Mouse (Mus musculus): ENCODE results near the gene Olfr655.
A peak's percentile ranks its signal among the peaks of the same experiment; 100 is the strongest.

Olfr655 gene

DNA sequence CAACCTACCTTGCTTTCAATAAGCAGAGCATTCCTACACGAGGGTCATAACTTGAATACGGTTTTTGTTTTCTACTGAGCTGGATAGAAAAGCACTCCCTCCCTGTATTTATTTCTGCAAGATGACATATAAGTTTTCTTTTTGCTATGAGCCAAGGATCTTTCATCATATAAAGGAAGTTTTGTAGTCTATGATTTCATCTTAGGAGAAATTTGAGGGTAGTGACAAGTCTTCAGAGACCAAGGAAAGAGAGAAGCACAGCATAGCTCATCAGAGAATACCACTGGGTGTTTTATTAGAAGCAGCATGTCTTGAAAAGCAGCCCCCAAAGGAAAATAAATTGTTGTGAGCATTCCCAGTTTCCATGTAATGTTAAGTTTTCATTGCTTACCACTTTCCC is at the start of gene Olfr655:
Gene Olfr655 (minus strand): TSS at position 101 of the 400 bp plus-strand sequence.
- no peak for DNase-seq

DNA sequence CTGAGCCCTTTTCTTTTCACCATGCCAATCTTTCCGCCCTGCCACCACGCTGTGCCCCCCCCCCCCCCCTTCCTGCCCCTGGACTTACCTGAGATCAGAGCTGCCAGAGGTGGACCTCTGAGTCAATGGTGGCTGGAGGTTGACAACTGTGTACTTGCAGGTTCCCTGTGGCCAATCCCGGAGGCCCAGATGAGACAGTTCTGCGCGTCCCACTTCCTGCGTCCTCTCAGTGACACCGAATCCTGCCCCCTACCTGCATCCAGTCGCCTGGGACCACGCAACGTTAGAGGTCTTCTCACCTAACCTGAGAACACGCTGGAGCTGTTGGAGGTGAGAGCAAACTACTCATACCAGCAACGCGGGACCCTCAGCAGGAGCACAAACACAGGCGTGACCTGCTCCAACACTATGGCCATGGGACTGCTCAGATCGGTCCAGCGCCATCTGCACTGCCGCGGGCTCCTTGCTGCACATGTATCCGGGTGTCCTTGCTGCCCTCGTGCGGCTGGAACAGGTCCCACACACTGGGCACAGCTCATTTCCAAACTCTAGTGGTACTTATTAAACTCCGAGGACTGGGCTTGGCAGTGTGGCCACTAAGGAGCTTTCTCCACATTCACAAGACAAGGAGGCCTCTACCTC is 45.4 kb upstream of the Olfr655 start, which contains the start of gene Olfr658:
Gene Olfr658 (minus strand): TSS at position 465 of the 642 bp plus-strand sequence.
- peak; percentile 73 for DNase-seq

DNA sequence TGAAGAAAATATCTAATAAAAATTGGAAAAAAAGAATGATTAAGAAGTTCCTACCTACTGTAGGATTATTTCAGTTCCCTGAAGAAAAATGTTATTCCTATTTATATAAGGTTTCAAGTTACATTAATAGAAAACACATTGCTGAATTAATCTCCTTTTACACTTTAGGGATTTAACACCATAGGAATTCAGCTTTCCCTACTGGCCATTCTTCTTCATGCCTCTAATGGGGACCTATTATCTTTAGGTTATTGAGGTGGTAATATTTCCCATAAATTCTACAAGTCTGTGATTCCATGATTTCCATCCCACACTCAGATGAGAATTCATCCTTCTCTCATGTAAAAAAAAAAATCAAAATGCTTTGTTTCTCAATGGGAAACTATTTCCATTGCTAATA is 22.9 kb upstream of the Olfr655 start, which contains the start of gene Olfr657:
Gene Olfr657 (plus strand): TSS at position 301 of the 400 bp plus-strand sequence.
- DNase-seq, result no peak

DNA sequence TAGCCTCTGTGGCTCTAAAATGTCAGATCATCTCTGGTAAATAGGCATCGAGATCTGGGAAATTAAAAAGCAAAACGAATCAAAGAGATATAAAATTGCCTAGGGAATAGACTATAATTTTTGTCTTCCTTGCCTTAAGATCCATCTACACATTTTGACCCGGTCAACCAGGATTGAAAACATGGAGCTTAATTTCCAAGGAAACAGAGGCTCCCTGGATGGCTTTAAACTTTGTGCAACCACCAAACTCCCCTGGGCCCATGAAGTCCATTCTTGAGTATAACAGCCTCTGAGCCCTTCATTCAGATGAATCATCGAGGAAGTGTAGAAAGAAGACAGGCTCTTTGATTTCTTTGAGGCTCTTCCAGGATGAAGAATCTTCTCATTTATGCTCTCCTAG is 12.1 kb upstream of the Olfr655 start, which contains the start of gene Olfr656:
Gene Olfr656 (plus strand): TSS at position 301 of the 400 bp plus-strand sequence.
- no peak for DNase-seq

DNA sequence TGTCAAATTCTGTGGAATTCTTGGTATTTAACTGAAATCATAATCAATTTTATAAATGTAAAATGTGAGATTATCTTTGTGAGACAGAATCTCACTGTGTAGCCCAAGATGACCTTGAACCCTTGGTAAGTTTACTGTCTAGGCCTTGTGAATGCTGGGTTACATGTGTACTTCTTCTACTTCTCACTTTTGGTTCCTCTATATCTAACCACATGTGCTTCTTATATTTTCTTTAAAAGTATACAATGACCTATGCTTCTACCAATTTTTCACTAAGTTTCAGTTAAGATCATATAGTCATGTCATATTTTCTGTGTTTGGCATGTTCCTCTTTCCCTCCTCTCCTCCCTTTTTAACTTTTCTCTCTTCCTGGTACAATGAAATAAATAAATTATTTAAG is 3.1 kb upstream of the Olfr655 start:
- no peak for DNase-seq

DNA sequence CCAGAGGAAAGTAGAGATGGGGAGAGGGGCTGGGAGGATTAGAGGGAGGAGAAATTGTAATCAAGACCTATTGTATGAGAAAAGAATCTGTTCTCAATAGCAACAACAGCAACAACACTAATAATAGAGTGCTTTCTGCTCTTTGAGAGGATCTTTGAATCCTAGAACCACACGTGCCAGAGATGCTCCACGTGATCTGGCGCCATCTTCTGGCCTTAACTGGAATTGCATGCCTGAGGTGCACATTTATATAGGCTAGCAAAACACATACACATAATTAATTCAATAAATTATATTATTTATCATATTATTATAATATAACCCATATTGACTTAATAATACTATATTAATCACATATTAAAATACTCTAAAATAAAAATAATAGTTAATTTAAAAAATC is 1.6 kb upstream of the Olfr655 start:
- peak; percentile 34 for DNase-seq

DNA sequence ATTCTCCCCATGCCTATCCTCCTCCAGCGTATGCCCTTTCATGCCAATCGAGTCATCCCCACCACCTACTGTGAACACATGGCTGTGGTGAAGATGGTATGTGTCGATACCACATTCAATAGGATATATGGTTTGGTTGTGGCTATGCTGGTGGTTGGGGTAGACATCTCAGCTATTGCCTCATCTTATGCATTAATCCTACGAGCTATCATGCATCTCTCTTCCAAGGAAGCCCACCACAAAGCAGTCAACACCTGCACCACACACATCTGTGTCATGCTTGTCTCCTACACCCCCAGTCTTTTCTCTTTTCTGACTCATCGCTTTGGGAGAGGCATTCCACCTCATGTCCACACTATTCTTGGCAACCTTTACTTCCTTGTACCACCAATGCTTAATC is 13.3 kb downstream of the Olfr655 start:
- DNase-seq, result no peak

DNA sequence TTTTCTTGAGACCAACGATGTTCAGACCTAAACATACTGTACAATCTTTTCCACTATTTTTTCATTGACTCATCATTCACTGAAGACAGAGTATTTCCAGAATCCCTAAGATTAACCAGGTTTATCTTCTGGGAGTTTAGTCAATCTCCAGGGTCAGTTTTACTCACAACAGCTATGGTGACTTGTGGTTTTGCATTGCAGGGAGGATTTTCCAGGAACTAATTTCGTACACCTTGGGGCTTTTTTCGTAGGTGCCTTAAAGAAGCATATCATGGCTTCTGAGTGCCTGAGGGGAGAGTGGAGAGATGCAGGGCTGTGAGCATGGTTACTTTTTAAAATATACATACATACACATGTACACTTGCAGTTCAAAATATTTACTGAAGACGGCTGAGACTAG is 14.9 kb downstream of the Olfr655 start, which contains the start of gene Olfr654:
Gene Olfr654 (plus strand): TSS at position 301 of the 400 bp plus-strand sequence.
- no peak for DNase-seq

DNA sequence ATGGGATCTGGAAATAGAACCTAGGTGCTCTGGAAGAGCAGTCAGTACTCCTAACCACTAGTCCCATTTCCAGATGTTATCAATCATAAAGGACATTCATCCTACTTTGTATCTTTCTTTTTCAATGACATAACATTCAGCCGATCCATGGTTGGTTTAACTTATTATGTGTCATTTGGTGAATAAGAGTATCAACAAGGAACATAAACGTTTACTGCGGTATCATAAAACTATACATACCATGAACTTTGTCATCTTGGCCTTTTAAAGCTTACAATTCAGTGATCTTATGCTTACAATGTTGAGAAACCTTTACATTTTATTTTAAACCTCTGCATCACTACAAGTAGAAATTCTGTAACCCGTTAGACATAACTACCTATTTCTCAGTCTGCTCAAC is 20.1 kb downstream of the Olfr655 start:
- no peak for DNase-seq

DNA sequence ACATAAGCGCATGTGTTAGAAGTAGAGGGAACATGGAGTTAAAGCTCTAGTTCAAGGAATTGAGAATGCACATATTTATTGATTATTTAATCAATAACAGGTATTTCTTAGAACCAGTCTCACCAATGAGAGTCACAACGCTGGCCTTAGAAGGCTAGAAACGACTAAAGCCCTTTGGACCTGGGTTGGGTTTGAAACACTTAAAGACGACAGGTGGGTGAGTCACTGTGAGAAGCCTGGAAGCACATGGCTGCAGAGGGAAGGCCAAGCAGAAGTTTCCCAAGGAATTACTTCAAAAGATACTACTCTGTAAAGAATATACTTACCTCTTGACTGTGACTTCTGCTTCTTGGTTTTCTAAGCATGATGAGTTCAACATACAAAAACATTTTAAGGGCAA is 20.7 kb downstream of the Olfr655 start:
- no peak for DNase-seq

DNA sequence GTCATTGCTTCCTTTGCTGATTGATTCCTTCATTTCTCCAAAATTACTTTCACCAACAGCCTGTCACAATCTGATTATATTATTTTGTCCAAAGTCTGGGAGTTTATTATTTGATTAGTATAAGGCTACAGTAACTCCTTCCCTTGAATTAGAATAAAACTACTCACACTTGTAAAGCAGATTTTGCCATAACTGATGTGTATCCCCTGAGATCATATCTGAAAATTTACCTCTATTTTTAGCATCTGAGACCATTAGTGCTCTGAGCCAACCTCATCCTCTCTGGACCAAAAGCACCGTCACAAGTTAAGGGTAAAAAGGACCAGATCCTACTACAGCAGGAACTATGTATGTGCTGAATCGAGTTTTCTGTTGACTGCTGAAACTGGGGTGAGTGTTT is 24.6 kb downstream of the Olfr655 start, which contains the start of gene Olfr653:
Gene Olfr653 (plus strand): TSS at position 301 of the 400 bp plus-strand sequence.
- no peak for DNase-seq

DNA sequence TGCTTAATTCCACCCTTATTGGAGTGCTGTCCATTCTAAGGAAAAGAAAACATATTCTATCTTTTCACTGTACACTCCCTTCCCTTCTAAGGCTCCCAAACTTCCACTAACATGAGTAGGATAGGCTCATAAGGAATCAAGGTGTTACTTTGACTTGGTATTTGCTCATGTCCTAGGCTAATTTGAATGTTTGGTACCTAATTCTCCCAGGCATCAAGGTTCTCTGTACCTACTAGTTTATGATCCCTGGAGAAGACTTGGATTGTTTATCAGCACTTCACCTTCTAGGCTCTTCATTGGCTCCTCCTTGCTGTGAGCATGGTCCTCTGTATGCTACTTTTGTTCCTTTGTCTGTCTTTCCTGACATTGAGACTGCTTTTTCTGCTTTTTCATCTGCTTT is 41.0 kb downstream of the Olfr655 start, which contains the start of gene Olfr652:
Gene Olfr652 (plus strand): TSS at position 301 of the 400 bp plus-strand sequence.
- no peak for DNase-seq

DNA sequence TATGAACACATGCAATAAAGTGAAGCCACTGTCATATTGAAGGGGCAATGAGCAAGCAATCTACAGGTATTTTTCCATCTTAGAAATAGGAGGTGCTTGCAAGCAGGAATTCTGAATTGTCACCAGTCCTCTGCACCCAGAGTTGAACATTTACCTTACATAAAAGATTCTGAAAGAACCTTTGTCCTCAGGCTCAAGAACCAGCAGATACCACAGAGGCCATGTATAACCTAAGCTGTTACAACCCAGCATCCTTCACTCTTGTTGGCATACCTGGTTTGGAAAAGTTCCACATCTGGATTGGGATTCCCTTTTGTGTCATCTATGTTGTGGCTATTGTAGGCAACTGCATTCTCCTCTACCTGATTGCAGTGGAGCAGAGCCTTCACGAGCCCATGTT is 48.9 kb downstream of the Olfr655 start:
- no peak for DNase-seq

DNA sequence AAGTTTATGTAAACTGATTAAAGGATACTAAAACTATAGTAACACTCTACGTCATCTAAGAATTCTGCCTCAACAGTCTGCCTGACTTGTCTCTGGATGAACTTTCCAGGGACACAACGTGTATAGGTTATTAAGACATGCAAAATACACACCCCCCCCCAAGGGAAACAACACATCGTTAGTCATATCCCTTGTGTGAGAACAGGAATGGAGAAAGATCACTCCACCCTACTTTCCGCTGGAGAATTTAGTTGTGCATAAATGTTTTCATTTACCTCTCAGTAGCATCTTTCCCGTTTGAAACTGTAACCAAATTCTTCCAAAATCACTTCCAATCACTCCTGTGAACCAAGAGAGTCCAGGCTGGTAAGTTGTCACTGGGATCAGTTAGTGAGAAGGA is 51.7 kb downstream of the Olfr655 start, which contains the start of gene Olfr651:
Gene Olfr651 (plus strand): TSS at position 301 of the 400 bp plus-strand sequence.
- DNase-seq, result no peak

Measured in embryo, embryonic 11 days (tissue).